Mouse (Mus musculus) T-helper 17 cell (primary cell): ENCODE data around the gene Tctn3.

ENCODE experiments used
- in situ Hi-C, 2 experiments: fragments of 300-600 bp; cut with MboI, MseI; formaldehyde crosslinking; loops; 1 replicate in 1 of 2; 2 replicates in 1 of 2; pipeline ENCODE4 v1.15.1; 2025; ENCODE audit warnings: high pct_unique_total_duplicates in 2 of 2

Tctn3 gene

DNA sequence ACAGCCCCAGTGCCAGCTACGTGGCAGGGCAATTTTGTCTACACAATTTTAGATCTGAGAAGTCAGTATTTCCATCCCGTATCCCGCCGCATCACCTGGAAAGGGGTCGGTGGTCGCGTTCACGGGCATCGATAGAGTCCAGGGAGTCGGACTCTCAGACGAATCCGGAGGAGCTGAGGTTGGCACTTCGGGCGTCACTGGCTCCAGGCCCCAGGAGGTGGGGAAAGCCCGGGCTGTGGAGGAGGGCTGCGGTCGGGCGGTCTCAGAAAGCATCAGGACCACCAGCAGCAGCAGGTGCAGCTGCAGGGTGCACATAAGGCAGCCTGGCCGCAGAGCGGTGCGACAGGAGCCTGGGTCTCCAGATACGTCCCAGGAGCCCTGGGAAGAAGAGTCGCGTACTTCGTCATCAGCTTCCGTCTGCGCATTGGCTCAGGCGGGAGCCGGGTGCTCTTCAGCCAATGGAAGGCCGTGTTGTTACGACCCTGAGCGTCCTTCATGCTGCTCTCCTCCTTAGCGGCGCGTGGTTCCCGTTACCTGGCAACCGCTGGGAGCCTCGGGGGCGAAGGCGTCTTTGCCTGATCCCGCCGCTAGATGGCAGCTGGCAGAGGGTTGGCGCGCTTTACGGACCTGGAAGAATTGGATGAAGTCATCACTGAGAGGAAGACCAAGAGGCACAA is at the start of gene Tctn3, which contains the start of gene Entpd1:
Gene Tctn3, minus strand, starts transcription at position 404 of the 677 bp plus-strand sequence.
Gene Entpd1, plus strand, starts transcription at position 537 of the 677 bp plus-strand sequence.
- in situ Hi-C loops = loop anchor here (5.0 kb wide), 1 partner anchor 110 kb away; no protein-coding TSS in a partner anchor

- in situ Hi-C loops = loop anchor here in 1 of 2 experiments (10.0 kb wide), 1 partner anchor 1864 kb away; no protein-coding TSS in a partner anchor
These were observed 49.1 kb upstream of the Tctn3 start for GRCm38 (mm10) chr19:40661108-40661507.

DNA sequence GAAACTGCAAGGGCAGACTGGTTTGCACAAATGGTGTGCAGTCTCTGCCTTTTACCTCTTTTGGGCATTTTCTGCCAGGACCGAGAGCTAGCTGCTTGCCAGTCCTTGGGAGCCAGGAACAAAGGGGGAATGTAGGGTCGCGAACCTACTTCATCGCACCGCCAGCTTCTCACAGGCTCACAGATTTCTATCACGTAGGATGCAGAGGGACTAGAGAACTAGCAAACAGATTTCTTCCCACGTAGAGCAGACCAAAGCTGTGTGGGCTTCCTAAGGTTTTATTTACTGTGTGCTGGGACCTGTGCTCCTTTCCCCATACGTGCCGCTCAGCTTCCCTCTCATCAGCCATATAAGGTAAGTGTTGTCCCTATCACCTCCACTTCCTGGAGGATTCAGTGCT is 48.5 kb upstream of the Tctn3 start:
- in situ Hi-C loops = loop anchor here in 1 of 2 experiments (10.0 kb wide), 1 partner anchor 1864 kb away; no protein-coding TSS in a partner anchor

GRCm38 (mm10) chr19:40659651-40660478 is 47.8 kb upstream of the Tctn3 start:
- in situ Hi-C loops = loop anchor here in 1 of 2 experiments (10.0 kb wide), 1 partner anchor 1865 kb away; no protein-coding TSS in a partner anchor

GRCm38 (mm10) chr19:40658935-40659334 is 46.9 kb upstream of the Tctn3 start:
- in situ Hi-C loops = no loop called here

- in situ Hi-C loops = no loop called here
These were observed 46.2 kb upstream of the Tctn3 start for GRCm38 (mm10) chr19:40658281-40658680.

GRCm38 (mm10) chr19:40656207-40656606 is 44.2 kb upstream of the Tctn3 start:
- in situ Hi-C loops = no loop called here

- in situ Hi-C loops = no loop called here
These were observed 38.1 kb upstream of the Tctn3 start for GRCm38 (mm10) chr19:40650090-40650489.

DNA sequence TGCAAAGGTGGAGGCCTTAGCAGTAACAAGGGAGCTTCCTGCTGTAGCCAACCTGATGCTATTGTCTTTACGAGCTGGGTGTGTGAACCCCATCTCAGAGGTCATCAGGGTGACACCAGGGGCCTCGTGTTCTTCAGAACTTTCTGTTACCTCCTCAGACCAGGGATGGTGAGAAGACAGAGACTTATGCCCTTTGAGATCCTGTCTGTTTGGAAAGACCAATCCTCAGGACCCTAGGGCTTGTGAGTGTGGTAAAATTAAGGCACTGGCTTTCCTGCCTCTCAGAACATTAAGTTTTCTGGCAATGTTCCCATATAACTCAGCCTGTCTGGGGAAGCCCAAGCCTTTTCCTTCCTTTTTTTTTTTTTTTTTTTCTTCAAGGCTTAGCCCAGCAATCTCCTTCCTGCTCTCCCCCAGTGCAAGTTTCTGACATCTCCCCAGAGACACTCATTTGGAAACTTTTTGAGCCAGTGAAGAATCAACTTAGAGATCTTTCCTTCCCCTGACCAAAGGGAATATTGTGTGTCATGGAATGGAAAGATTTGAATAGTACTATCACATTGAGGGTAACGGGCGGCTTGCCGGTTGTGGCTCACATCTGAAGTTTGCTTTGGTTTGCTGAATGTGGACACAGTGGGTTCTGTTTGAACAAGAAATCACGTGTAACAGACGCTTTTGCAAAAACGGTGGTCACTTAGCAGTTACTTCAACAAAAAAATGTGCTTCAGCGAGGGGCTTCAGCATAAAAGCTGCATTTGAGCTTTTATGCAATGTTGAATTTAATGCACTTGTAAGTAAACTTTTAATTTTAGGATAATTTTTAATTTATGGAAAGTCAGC is 35.5 kb upstream of the Tctn3 start:
- in situ Hi-C loops = no loop called here

DNA sequence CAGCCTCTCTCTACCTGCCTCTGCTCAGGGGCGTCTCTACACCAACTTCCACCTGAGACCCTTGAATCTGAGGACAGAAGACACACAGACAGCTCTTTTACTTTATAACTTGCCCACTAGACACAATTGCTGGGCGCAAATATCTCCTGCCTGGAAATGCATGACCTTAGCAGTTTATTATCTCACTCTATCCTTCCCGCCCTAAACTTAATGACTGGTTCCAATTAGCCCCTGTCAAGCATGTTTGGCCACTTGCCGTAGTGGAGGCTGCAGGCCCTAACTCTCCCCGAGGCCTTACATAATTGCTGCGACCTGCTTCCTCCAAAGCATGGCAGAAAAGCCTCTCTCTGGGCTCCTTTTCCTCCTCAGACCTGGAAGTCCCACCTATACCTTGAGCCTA is 34.3 kb upstream of the Tctn3 start:
- in situ Hi-C loops = no loop called here

- in situ Hi-C loops = no loop called here
These were observed 31.8 kb upstream of the Tctn3 start for GRCm38 (mm10) chr19:40643846-40644245.

GRCm38 (mm10) chr19:40640799-40641198 is 28.8 kb upstream of the Tctn3 start:
- in situ Hi-C loops = no loop called here

DNA sequence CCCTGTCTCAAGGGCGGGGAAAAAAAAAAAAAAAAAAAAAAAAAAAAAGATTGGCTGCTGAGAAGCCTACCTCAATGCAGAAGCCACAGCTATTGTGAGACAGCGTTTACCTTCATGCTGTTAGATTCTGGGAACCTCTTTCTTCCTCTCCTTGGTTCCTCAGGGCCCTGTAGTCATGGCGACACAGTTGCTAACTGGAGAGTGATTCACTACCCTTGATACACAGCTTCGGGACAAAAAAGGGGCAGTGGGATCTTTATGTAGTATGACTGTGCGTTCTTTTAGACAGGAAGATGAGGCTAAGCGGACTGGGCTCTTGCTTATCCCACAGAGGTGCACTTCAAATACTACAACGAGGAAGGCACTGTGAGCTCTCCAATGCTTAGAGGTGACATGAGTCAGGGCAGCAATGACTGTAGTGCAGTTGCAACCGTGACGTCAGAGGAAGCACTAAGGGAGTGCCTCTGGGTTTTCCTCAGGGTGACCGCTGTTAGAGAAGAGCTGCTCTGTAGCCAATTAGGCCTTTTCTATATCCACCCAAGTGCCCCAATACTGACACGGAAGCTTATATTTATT is 27.8 kb upstream of the Tctn3 start:
- in situ Hi-C loops = no loop called here

DNA sequence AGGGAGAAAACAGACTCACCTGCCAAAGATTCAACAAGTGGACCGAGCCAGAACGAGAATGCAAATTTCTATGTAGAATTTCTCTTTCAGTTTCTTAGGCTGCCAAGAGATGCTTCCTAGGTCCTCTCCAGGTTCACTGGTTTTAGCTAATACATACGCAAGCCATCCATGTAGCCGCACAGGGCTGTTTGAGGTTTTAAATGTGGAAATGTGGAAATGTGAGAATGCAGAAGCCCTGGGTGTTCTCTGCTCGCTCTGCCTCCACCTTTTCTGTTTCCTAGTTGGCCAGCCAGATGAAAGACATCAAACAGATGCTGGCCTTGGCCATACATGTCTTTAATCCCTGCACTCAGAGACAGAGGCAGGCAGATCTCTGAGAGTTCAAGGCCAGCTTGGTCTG is 26.5 kb upstream of the Tctn3 start:
- in situ Hi-C loops = no loop called here

DNA sequence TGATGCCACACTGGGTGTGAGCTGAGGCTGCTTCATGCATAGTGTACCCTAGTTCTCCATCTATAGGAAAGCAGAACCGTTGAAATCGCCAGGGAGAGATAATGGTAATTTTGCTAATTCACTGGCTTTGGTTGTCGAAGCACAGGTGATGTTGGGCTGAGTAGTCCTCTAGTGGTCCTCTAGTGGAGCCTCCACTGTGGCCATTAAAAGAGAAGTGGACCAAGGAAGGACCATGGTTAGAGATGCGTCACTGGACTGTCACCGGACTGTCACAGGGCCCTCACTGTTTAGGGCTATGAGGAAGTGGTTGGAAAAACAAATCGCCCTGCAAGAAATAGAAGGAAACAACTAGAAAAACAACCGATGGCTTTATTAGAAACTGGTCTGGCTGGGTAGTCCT is 25.6 kb upstream of the Tctn3 start:
- in situ Hi-C loops = no loop called here

DNA sequence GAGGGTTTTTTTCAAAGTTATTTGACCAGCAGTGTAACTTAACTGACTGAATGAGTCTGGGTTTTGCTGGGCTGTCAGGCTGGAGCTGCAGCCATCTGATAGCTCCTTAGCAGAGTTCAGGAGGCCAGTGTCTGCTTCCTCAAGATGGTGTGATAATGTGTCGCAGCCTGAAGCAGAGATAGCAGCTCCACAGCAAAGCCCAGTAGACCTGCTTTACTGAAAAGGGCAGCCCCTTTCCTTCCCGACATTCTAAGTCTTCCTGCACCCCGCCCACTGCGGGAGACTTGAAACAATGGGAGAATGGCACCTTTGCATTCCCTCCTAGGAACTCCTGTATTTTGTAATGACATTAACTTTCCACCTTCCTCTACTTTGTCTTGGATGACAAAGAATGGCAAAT is 25.1 kb upstream of the Tctn3 start:
- in situ Hi-C loops = no loop called here

- in situ Hi-C loops = no loop called here
These were observed 21.1 kb upstream of the Tctn3 start for GRCm38 (mm10) chr19:40633144-40633543.

- in situ Hi-C loops = no loop called here
These were observed 20.6 kb upstream of the Tctn3 start for GRCm38 (mm10) chr19:40632668-40633067.

GRCm38 (mm10) chr19:40632193-40632592 is 20.2 kb upstream of the Tctn3 start:
- in situ Hi-C loops = no loop called here

DNA sequence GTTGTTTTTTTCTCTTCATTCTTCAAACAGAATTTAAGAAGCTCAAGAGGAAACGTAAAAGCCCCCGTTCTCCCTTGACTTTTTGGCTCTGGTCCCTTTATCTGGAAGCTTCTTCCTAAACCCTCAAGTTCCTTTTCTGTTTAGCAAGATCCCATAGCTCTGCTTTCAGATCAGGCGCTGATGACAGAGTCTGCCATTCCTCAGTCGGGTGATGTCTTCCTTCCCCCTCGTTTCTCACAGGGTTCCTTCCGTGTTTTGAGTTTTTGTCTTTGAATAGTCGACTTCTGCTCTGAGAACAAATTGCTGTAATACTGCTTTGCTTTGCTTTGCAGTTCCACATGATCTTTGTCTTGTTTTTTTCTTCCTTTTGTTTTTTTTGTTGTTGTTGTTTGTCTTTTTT is 18.6 kb upstream of the Tctn3 start:
- in situ Hi-C loops = no loop called here

GRCm38 (mm10) chr19:40630096-40630495 is 18.1 kb upstream of the Tctn3 start:
- in situ Hi-C loops = no loop called here
